Mouse (Mus musculus) kidney, adult 2 months (tissue): ENCODE measurements around the gene Kank2.

Source experiments
- CTCF ChIP-seq: fragments of 200-500 bp; conservative IDR thresholded peaks from 2 replicates; pipeline ENCODE4 v1.5.1; 2011; ENCODE audit warnings: low read depth, mild to moderate bottlenecking, control low read depth, low read length, moderate library complexity, mixed read lengths; ENCODE audit not compliant: insufficient read depth, insufficient read length
- POLR2A ChIP-seq: fragments of 200-500 bp; IDR thresholded peaks from one replicate; pipeline ENCODE4 v1.6.1; 2011; ENCODE audit warnings: low read depth, low read length, control low read depth

DNA sequence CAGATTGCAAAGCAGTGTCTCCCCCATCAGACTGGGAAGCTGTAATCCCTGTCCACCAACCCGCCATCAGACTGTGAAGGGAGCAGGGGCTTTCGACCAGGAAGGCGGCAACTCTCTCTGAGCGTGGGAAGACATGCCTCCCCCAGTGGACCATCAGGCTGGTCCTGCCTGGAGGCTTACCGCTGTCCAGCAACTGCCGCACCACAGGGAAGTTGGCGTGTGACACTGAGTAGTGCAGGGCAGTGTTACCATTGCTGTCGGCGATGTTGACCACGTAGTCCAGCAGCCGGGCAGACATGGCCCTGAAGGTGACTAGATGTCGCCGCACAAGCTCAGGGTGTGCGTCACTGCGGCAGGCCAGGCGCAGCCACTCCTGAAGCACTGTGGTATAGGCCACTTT lies 24.2 kb downstream of the Kank2 start:
- TF ChIP-seq POLR2A (no peak), CTCF (no peak)
